ENCODE assay signal across 23 mouse cellular contexts in genomic region chr5:112349169-112349568, GRCm38 (mm10). TPM values are rescaled to one million over a fixed set of nuclear protein-coding genes. Genes with fewer than 3 reads are reported as not detected.
DNase-seq lines count a peak whose midpoint lies in the region; ATAC-seq lines count a peak whose summit lies in the region.
"Had no signal": no experiment of that assay in that cellular context is flagged by ENCODE, and none has a peak within 500 bp of the region (broad histone marks: within the 10 kb centered on the region; RNA-seq: fewer than 3 reads in every experiment).

No protein-coding gene starts in this region.

- DNase-seq in cerebellum, postnatal 14 days = peak; percentile 55 to 68
- no peak for DNase-seq in cerebellum, adult 18-20 months
- DNase-seq in left cerebral cortex, postnatal 4 days = peak; percentile 70
- DNase-seq in left cerebral cortex, adult 11 months (ENCODE audit: low spot score) = no peak
- DNase-seq: adrenal gland, adult 2 months; adrenal gland, postnatal 10 days; adrenal gland, postnatal 25 days; cerebellum, adult 11 months; cerebellum, adult 2 months; cerebellum, adult 9-11 months; cerebellum, postnatal 36 days; embryo, embryonic 11 days had no signal

- ATAC-seq in neural tube, embryonic 13.5 days (ENCODE audit: low read depth) = 0 out of 2 replicates have a peak, but pooled peaks have one; percentile 19
- no peak for ATAC-seq in neural tube, embryonic 15.5 days (ENCODE audit: low FRiP score)
- ATAC-seq: forebrain, embryonic 14.5 days; forebrain, embryonic 16.5 days had no signal

- H3K9me3 ChIP-seq in neural tube, embryonic 13.5 days = no peaks in the 10 kb centered on the region
- no peaks in the 10 kb centered on the region for H3K9me3 ChIP-seq in neural tube, embryonic 15.5 days (replicated peaks)
- H3K9me3 ChIP-seq: embryonic facial prominence, embryonic 13.5 days; embryonic facial prominence, embryonic 15.5 days; forebrain, embryonic 10.5 days; forebrain, embryonic 12.5 days had no signal

- intact Hi-C loops in left cerebral cortex, postnatal 4 days (cut with DNase I) = no loop called here

- H3K4me3 ChIP-seq in neural tube, embryonic 13.5 days = no peak overlapping the region
- H3K4me3 ChIP-seq in neural tube, embryonic 15.5 days (replicated peaks) = no peak overlapping the region
- H3K4me3 ChIP-seq: embryonic facial prominence, embryonic 13.5 days; embryonic facial prominence, embryonic 15.5 days; erythroblast, embryonic 14.5 days; forebrain, embryonic 10.5 days; forebrain, embryonic 12.5 days had no signal

- H3K27ac ChIP-seq in neural tube, embryonic 13.5 days (replicated peaks) = no peak overlapping the region
- H3K27ac ChIP-seq in neural tube, embryonic 15.5 days (replicated peaks) = no peak overlapping the region
- H3K27ac ChIP-seq: embryonic facial prominence, embryonic 13.5 days; embryonic facial prominence, embryonic 15.5 days; forebrain, embryonic 10.5 days; forebrain, embryonic 12.5 days had no signal

- no peak overlapping the region for H3K4me2 ChIP-seq in neural tube, embryonic 13.5 days
- H3K4me2 ChIP-seq in neural tube, embryonic 15.5 days = no peak overlapping the region
- H3K4me2 ChIP-seq: embryonic facial prominence, embryonic 13.5 days; embryonic facial prominence, embryonic 15.5 days; forebrain, embryonic 12.5 days had no signal

- H3K4me1 ChIP-seq in neural tube, embryonic 13.5 days (replicated peaks) = peaks cover 26% of the 10 kb centered on the region
- peaks cover 26% of the 10 kb centered on the region for H3K4me1 ChIP-seq in neural tube, embryonic 15.5 days

- H3K27me3 ChIP-seq in neural tube, embryonic 13.5 days = no peaks in the 10 kb centered on the region
- H3K27me3 ChIP-seq in neural tube, embryonic 15.5 days (replicated peaks) = no peaks in the 10 kb centered on the region
- H3K27me3 ChIP-seq: embryonic facial prominence, embryonic 13.5 days; embryonic facial prominence, embryonic 15.5 days; forebrain, embryonic 12.5 days had no signal

- peaks cover 69% of the 10 kb centered on the region for H3K36me3 ChIP-seq in neural tube, embryonic 13.5 days
- H3K36me3 ChIP-seq in neural tube, embryonic 15.5 days = peaks cover 56% of the 10 kb centered on the region

- WGBS in neural tube, embryonic 13.5 days = 82% methylated on average over 8 of the region's 8 CpGs
- 87% methylated on average over 8 of the region's 8 CpGs for WGBS in neural tube, embryonic 15.5 days

- H3K9ac ChIP-seq in neural tube, embryonic 13.5 days = no peak overlapping the region
- no peak overlapping the region for H3K9ac ChIP-seq in neural tube, embryonic 15.5 days (replicated peaks)
- H3K9ac ChIP-seq: embryonic facial prominence, embryonic 13.5 days; embryonic facial prominence, embryonic 15.5 days; forebrain, embryonic 12.5 days had no signal

RNA-seq across cellular contexts. Expression of gene Hps4, which starts 6.3 kb away (rescaled TPM):
- total RNA-seq in left cerebral cortex, postnatal 4 days (2021) = 10 to 100 TPM; 32.6 to 32.8 TPM
- polyA plus RNA-seq in neural tube, embryonic 13.5 days (2015; fragmentation: Nextera tagmentation; extraction: Ambion mirVana) = 37.6 and 37.8 TPM in 2 replicates
- polyA plus RNA-seq in neural tube, embryonic 15.5 days (2015; fragmentation: Nextera tagmentation; extraction: Ambion mirVana) = 37.4 and 38.2 TPM in 2 replicates

RNA-seq across cellular contexts. Expression of gene Srrd, which starts 6.3 kb away (rescaled TPM):
- total RNA-seq in left cerebral cortex, postnatal 4 days (2021) = 10 to 100 TPM; 30.7 to 34.4 TPM
- 53.9 and 54.4 TPM in 2 replicates for polyA plus RNA-seq in neural tube, embryonic 13.5 days (2015; fragmentation: Nextera tagmentation; extraction: Ambion mirVana)
- polyA plus RNA-seq in neural tube, embryonic 15.5 days (2015; fragmentation: Nextera tagmentation; extraction: Ambion mirVana) = 57.5 and 61.9 TPM in 2 replicates

RNA-seq across cellular contexts. Expression of gene Gm6583, which starts 6.7 kb away (rescaled TPM):
- total RNA-seq in left cerebral cortex, postnatal 4 days (2021) = not detected
- 0.08 and 0.26 TPM in 2 replicates for polyA plus RNA-seq in neural tube, embryonic 13.5 days (2015; fragmentation: Nextera tagmentation; extraction: Ambion mirVana)
- polyA plus RNA-seq in neural tube, embryonic 15.5 days (2015; fragmentation: Nextera tagmentation; extraction: Ambion mirVana) = 0.13 and 0.22 TPM in 2 replicates
- total RNA-seq: common myeloid progenitor, adult 5-6 weeks had no signal
- polyA plus RNA-seq: adrenal gland, adult 2 months; brain, embryonic 14.5 days; cerebellum, adult 2 months had no signal

RNA-seq across cellular contexts. Expression of gene Tfip11, which starts 23.0 kb away (rescaled TPM):
- total RNA-seq in left cerebral cortex, postnatal 4 days (2021) = 10 to 100 TPM; 33.2 to 34.9 TPM
- 29.7 and 34.2 TPM in 2 replicates for polyA plus RNA-seq in neural tube, embryonic 13.5 days (2015; fragmentation: Nextera tagmentation; extraction: Ambion mirVana)
- 29.7 and 31.0 TPM in 2 replicates for polyA plus RNA-seq in neural tube, embryonic 15.5 days (2015; fragmentation: Nextera tagmentation; extraction: Ambion mirVana)

RNA-seq across cellular contexts. Expression of gene Asphd2, which starts 45.5 kb away (rescaled TPM):
- 100 to 1,000 TPM; 130 to 134 TPM for total RNA-seq in left cerebral cortex, postnatal 4 days (2021)
- polyA plus RNA-seq in neural tube, embryonic 13.5 days (2015; fragmentation: Nextera tagmentation; extraction: Ambion mirVana) = 52.4 and 69.6 TPM in 2 replicates
- polyA plus RNA-seq in neural tube, embryonic 15.5 days (2015; fragmentation: Nextera tagmentation; extraction: Ambion mirVana) = 58.3 and 89.1 TPM in 2 replicates
- polyA plus RNA-seq: erythroblast, embryonic 14.5 days had no signal

Comparison
In these comparisons a context has a peak if more than half of its experiments do, and no peak if none do; other contexts are left out.
1. DNase-seq: peak in cerebellum, postnatal 14 days (2 of 2) and left cerebral cortex, postnatal 4 days (single experiment); none in cerebellum, adult 18-20 months (0 of 2) and left cerebral cortex, adult 11 months (single experiment).